Mouse (Mus musculus): Measurements from ENCODE around the gene Wnt2b.

Gene Wnt2b

DNA sequence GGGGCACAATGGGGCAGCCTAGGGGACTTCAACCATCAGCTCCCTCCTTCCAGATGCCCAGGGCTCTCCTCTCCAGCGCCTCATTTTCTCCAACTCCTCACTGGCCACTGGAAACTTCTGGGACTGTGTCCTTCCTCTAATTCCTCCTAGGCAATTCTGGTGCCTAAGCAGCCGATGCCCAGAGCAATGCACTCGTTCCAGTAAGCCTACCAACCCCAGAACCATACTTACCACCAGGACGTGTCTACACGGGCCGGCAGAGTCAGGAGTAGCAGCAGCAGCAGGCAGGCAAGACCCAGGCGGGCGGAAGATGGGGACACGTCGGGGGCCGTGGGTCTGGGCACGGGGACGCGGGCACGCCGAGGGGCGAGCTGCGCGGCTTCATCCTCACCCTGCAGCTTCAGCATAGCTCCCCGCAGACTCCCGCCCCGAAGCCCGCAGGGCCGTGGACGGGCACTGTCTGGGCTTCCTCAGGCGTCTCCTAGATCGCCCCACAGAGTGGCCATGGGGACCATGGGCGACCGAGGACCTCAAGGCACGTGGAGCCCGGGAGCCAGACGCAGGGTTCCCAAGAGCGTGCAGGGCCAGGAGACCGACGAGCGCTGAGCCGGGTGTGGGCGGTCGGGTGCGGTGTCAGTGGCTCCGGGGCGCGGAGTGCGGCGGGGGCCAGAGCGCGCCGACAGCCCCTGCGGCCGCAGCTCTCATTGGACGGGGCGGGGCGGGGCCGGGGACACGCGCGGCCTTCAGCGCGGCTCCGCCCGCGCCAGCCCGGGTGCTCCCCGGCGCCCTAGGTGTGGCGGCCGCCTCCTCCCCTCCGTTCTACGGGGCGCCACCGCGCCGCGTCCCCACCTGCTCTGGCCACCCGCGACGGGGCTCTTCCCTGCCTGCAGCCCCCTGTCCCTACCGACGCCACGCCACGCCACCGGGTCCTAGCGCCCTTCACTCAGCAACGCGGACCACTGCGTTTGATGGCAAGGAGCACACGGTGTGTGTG lies at the start of gene Wnt2b:
TSS of gene Wnt2b (minus strand) at position 856 of the 994 bp plus-strand sequence.
- DNase-seq (ENCODE audit: low spot score) = no peak

DNA sequence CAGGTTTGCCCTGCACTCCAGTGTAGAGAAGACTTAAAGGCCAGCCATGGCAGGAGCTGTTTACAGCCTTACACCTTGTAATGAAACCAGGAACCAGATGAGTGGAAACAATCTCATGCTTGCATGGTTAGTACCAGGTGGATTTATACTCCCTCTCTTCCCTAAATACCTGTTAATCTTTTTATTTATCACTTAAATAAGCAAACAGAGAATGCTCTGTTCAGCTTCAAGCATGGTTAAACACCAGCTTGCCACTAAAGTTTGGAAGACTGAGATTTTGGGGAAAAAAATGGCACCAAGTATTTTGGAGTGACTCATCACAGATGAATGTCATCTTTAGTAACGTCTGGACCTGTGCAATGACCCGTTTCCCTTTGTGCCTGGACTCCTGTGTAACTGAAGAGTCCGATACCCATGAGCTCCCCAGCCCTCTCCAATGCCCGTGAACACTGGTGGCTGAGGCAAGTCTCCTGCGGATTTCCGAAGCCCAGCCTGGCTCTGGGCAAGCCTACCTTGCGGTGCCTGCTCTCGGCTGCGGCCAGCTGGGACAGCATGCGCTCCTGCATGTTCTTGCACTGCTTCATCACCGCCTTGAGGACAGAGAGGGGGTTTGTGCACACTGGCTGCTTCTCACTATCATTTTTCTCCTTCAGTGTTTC lies 49.1 kb upstream of the Wnt2b start:
- DNase-seq (ENCODE audit: low spot score) = no peak

DNA sequence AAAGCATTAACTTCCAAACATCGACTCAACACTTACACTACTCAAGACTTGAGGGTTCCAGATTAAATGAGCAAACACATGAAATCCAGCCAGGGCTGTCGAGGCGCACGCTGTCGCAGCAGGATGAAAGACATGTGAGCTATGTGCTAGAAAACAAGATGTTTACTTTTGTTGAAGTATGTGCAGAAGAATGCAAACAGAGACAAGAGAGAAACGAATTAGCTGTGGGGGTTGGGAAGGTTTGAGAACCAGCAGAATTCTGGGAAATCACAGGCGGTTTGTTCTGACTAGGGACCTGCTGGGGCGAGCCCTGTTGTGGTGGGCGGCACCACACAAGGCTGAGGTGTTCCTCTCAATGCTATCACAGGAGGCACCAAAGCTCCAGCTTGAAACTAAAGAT lies 46.3 kb upstream of the Wnt2b start:
- peak; percentile 59 for DNase-seq (ENCODE audit: low spot score)

DNA sequence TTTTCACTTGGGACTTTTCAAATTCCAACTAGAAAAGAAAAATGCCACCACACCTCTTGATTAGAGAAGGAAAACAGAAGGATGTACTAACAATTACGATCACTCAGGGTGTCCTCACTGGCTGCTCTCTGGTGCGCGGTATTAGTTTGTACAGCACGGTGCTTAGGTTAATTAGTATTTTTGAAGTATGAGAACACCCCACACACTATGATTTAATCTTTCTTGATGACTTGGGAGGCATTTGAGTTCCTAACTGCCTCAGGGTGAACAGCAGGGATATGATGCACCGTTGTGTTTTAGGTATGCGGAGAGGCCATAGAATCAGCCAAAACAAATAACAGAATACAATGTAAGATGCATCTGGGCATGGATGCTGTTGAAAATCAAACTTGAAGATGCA lies 44.4 kb upstream of the Wnt2b start:
- DNase-seq (ENCODE audit: low spot score) = no peak

DNA sequence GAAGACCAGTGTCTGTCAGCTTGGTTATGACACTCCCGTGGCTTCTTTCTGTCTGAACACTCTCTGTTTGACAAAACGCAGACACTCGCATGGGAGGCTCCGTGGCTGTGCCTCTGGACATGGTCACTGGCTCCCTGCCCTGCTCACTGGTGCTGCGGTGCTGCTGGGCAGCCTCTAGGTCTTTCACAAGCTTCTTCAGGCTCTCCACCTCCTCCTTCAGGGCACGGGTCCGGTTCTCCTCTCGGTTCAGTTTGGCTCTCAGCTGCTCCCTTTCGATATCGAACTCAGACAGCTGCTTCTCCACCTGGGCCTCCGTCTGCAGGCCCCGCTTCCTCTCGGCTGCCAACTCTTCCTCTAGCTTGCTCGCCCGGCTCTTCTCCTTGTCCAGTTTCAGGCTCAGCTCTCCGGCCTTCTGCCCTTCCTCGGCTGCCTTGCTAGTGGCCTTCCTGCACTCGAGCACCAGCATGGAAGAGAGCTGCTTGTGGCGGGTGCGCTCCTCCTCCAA lies 43.9 kb upstream of the Wnt2b start:
- no peak for DNase-seq (ENCODE audit: low spot score)

DNA sequence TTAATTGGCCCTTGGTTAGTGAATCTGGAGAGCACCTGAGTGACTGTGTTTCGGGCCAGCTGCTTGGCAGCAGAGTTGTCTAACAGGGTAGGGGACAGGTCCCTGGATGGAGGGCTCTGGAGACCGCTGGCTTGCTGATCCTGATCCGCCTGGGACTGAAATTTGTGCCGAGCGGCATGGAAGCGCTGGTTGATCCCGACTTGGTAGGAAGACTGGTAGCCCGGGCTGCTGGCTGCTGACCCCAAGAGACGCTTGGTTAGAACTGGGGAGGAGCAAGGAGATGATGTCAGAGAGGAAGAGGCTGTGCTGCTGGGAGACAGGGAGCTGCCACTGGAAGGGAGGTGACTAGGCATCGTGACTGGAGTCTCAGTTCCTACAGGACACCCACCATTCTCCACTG lies 43.3 kb upstream of the Wnt2b start:
- DNase-seq (ENCODE audit: low spot score) = no peak

DNA sequence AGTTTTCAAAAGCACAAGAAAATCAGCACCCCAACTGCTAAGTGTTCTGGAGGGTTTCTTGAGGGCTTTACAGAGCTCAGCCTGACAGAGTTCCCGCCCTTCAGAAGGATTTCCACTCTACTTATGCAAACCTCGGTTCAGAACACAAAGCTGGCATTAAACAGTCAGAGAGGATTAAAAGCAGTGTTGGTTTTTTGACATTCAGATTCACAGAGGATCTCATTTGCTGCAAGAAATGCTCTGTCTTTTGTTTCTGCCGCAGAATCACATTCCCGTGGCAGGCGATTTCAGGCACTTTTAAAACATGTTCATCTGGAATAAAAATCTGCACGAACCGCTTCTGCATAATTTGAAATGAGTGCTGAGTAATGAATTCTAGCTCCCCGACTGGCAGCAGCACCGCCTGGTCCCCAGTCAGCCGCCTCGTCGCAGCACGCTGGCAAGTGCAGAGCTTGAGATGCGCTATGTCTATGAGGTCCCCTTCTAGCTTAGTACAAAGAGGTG lies 42.3 kb upstream of the Wnt2b start:
- DNase-seq (ENCODE audit: low spot score) = no peak

DNA sequence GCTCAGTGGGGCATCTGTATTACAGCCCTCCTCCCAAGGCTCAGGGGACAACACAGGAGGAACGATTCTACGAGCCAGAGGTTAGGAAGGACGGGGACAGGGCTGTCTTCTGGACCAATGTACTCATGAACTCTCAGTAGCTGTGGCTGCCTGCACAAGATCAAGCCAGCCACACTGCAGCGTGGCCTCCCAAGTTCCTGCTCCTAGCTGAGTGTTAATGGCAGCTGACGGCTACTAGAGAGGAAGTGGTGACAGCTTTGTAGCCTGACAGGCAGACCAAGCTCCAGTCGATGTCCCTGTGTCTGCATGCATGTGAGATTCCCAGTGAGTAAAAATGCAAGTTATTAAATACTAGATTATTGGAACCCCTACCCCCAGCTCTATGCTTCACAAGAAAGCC lies 39.7 kb upstream of the Wnt2b start:
- DNase-seq (ENCODE audit: low spot score) = no peak

DNA sequence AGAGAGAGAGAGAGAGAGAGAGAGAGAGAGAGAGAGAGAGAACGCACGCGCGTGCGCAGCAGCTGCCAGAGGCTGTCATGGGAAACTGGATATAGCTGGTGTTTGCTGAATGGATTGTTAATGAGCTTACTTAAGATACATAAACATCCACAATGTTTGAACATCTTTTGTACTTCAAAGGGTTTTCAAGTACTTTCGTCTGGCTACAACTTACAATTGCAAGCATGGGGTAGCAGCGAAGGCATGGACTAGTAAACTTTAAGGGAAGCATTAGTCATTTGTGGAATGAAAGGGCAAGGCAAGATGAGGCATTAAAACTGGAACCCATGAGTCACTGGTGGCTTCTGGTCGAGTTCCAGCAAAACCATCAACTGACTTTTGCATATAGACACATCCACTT lies 38.8 kb upstream of the Wnt2b start:
- DNase-seq (ENCODE audit: low spot score) = no peak

DNA sequence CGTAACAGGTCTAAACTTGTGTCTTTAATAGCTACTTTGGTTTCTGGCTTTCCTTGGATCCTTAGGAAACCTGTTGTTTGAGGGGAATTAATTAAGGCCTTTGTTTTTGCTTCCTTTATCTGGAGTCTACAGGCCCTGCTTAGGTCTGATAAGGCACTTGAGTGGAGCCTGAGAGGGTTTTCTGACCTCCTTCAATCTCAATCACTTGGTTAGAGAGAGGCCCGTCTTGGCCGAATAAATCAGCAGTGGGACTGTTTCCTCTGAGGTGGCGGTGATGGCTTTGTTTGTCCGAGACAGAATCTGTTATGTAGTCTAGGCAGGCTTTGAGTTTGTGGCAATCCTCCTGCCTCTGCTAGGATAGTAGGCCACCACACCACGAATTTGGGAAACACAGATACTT lies 35.8 kb upstream of the Wnt2b start:
- DNase-seq (ENCODE audit: low spot score) = no peak

DNA sequence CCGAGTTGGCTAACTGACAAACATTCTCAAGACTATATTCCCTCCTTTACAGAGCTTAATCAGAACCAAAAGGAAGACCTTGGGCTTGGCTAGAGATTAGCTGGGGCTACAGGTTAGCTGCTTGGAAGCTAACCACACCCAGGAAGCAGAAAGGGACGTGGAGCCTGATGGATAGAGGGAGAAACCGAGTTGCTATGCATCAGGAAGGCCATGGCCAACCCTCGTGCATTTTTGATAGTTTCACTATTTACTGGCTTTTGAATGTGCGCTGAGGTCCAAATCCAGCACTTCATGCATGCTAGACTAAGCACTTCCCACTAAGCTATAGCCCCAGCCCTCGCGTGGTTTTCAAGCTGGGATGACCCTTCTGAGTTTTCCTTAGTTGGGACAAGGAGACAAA lies 34.0 kb upstream of the Wnt2b start:
- no peak for DNase-seq (ENCODE audit: low spot score)

DNA sequence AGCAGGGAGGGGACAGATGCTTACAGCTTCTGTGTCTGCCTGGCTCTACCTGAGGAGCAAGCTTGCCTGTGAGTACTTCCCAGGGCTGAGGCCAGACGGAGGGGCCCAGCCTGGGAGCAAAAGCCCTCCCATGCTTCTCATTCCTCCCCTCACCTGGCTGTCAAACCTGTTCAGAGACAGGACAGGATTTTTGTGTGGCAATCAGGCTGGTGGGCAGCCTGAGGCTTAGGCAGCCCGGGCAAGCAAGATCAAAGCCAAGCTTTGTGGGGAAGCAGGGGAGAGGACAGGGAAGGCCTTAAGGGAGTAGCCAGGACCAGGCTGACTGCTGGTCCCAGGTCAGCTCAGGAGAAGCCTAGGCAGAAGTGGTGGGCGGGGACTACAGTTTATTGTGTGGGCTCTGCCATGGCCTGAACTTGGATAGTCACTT lies 32.7 kb upstream of the Wnt2b start:
- DNase-seq (ENCODE audit: low spot score) = no peak

DNA sequence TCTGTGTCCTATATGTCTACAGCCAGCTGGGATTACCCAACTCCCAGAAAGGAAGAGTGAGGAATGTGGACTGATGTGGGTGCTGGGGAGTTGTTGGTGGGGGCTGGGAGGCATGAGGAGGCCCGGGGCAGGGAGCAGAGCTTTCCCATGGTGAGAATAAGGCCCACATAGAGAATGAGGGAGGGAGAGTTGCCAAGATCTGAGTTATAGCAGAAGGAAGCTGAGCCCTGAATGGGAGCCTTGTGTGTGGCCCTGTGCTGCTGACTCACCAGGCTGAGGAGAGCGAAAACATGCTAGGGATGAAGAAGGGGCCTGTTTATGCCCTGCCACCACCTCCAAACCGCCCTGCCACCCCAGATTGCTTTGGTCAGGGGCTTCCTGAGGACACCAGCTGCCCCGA lies 32.1 kb upstream of the Wnt2b start:
- DNase-seq (ENCODE audit: low spot score) = no peak

DNA sequence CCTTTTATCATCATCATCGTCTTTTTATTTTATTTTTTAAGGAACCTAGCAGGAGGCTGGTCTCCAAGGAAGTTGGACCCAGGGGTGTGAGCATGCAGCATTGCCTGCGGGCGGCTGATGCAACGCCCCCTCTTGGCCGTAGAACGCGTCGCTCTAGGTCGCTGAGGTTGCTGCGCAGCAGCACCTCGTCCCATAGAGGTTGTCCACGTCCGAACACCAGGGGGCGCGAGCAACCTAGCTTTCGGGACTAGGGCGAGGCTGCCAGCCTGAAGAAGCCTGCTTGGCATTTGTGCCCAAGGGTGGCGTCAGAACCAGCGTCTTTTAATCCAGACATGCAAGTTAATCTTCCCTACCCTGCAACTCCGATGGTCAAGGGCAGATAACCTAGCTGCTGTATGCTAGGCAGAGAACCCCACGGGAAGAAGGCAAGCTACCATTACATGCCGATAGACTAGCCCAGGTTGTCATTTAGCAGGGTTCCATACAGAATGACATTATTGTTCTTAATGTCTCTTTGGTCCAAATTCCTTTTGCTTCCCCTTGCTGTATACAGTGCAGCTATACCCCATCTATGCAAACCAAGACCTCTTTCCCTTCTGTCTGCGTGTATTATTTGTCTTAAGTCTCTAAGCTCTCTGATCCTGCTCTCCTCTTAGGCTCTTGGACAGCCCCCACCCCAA lies 31.1 kb upstream of the Wnt2b start:
- DNase-seq (ENCODE audit: low spot score) = peak; percentile 58

DNA sequence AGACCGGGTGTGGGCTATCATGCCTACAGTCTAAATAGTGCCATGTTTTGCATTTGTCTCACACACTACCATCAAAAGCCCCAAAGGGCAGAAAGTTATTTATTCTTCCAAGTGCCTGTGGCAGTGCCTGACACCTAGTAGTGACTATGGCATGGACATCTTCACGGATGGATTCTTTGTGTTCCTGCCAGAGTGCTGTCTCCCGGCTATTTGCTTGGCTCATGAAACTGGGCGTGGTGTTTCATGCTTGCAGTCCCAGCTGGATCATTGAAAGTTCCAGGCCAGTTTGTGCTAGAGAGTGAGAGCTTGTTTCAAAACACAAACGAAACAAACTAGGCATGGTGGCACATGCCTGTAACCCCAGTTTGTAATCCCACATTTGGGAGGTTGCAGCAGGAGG lies 30.0 kb upstream of the Wnt2b start:
- no peak for DNase-seq (ENCODE audit: low spot score)

DNA sequence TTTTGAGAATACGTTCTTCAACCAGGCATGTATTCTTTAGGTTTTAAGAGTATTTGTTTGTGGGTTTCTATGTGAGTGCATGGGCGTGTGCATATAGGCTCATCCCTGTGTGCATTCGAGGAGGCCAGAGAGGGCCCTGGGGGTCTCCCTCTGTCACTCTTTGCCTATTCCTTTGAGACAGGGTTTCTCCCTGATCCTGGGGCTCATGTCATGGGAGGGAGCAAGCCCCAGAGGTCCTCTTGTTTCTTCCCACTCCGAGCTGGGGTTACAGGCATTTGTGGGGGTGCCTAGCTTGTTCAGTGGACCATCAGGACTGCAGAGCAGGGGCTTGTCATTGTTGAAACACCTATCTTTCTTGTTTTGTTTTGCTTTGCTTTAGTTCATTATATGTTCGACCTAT lies 26.2 kb upstream of the Wnt2b start:
- DNase-seq (ENCODE audit: low spot score) = no peak

DNA sequence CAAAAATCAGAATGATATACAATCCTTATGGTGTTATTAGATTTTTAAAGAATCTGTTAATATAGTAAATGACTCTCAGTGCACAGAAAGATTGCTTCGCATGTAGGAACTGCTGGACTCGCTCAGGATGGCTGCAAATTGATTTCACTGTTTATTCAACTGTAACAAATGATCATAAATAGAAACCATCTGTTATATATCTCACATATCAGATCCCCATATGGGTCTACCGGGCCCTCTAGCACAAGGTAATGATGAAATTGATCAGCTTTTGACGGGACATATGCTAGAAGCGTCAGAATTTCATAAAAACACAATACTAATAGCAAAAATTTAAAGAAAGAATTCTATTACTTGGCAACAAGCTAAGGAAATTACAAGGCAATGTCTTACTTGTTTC lies 18.0 kb upstream of the Wnt2b start:
- DNase-seq (ENCODE audit: low spot score) = no peak

DNA sequence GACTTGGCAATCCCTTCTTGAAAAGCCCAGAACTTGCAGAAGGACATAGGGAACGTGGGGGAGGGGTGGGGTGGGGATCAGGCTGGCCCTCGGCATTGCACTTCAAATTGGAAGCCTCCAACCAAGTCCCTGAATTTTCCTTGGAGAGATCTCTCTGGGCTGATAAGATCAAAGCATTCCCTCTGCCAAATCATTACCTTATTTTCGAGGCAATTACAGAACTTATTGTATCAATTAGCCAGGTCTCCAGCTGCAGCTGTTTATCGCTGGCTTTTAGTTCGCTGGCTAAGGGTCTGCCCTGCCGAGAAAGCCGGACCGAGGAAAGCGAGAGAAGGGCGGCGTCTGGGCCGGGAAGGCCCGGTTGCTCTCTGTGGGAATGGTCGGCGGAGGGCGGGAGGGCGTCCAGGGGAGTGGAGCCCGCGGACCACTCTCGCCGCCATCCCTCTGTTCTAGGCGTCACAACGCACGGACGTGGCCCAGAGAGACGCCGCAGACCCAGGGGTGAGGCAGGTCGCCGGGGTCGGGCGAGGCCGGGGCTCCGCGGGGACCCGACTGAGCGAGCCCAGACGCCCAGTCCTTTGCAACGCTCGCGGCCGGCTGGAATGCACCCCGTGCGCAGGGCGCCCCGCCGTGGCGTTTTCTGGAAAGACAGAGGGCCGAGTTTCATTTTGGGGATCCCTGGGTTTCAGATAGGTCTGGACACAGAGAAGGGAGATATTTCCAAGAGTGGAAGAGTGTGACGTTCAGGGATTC lies 6.0 kb upstream of the Wnt2b start:
- DNase-seq (ENCODE audit: low spot score) = peak; percentile 79

DNA sequence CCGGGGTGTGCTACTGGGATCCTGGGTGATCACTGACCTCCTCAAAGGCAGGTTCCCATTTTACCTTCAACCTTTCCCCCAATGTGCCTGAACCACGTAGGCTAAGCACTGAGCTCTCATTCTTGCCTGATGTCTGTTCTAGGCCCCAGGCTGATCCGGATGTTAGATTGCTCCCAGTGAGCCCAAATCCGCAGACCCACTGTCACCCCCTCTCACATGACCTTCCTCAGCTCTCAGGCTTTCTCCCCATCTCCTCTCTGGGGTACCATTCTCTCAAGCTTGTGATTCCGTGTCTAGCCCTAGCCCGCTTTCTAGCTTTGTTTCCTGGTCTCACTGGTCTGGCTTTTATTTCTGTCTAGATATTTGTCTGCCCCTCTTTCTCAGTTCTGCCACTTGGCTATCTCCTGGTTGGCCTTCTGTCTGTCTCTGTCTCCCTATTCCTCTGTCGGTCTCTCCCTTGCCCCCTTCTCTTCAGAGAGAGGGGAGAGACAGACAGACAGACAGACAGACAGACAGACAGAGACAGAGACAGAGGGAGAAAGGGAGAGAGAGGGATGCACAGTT lies 4.4 kb upstream of the Wnt2b start:
- DNase-seq (ENCODE audit: low spot score) = no peak

DNA sequence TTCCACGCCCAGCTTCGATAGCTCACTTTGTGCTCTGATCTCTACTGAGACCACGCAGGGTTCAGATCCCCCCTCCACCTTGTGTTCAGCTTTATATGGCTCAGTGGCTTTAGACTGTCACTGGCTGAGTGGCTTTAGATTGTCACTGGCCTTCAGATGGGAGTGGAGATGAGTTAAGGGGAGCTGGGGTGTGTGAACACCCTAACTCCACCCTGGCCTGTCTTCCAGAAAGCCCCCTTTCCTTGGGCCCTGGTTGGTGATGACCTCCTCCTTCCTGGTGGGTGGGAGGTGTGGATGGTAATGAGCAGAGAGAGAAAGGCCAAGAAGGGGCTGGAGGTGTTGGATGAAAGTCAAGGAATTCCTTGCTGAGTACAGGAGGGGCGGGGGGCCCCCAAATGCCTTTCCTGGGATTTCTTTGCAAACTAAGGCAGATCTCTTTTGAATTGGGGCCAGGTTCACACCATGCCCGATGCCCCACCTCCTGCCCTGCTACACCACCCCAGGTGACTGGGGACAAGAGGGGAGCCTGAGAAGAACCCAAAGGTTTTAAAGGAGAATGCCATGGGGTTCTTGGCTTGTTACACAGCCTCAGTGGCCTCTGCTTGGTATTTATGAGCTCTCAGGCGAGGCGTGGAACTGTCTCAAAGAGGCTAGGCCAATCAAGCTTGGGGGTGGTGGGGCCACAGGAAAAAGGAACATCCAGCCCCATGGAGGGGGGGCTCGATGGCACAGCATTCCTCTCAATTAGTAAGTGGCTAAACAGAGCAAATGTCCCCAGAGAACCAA lies 3.5 kb upstream of the Wnt2b start:
- no peak for DNase-seq (ENCODE audit: low spot score)
